Mouse (Mus musculus) stomach, embryonic 14.5 days (tissue): ENCODE measurements around the gene Smim14. TPM values are rescaled to one million over a fixed set of nuclear protein-coding genes. Genes with fewer than 3 reads are reported as not detected.

Source experiments
- ATAC-seq: fragments of 200-750 bp; cut with Nextera tagmentation; 2 replicates; pipeline ENCODE4 v1.8.0; 2017; ENCODE audit warnings: low read depth, moderate TSS enrichment; ENCODE audit not compliant: insufficient number of reproducible peaks, insufficient read depth, low FRiP score
- H3K27ac ChIP-seq: fragments of 300-500 bp; sonication (generic); 2 replicates; pipeline ENCODE4 v1.5.1; 2014; ENCODE audit warnings: mild to moderate bottlenecking, low read length, moderate library complexity, mixed read lengths
- H3K27me3 ChIP-seq: fragments of 300-500 bp; sonication (generic); 2 replicates; pipeline ENCODE4 v1.6.1; 2014; ENCODE audit warnings: low read length, control low read depth, mixed read lengths; ENCODE audit not compliant: control insufficient read depth, insufficient read depth
- H3K36me3 ChIP-seq: fragments of 300-500 bp; sonication (generic); 2 replicates; pipeline ENCODE4 v1.6.1; 2014; ENCODE audit warnings: mild to moderate bottlenecking, control low read depth, low read length, moderate library complexity, mixed read lengths; ENCODE audit not compliant: control insufficient read depth, insufficient read depth
- H3K4me1 ChIP-seq: fragments of 300-500 bp; sonication (generic); 2 replicates; pipeline ENCODE4 v1.6.1; 2014; ENCODE audit warnings: low read length, control low read depth, mixed read lengths; ENCODE audit not compliant: control insufficient read depth, insufficient read depth
- H3K4me2 ChIP-seq: fragments of 300-500 bp; sonication (generic); replicated peaks from 2 replicates; pipeline ENCODE4 v1.6.1; 2014; ENCODE audit warnings: low read depth, low read length, control low read depth
- H3K4me3 ChIP-seq: fragments of 300-500 bp; sonication (generic); 2 replicates; pipeline ENCODE4 v1.5.1; 2014; ENCODE audit warnings: low read depth, low read length, control low read depth
- H3K9ac ChIP-seq: fragments of 300-500 bp; sonication (generic); replicated peaks from 2 replicates; pipeline ENCODE4 v1.6.1; 2014; ENCODE audit warnings: low read depth, mild to moderate bottlenecking, control low read depth, low read length, moderate library complexity, mixed read lengths
- H3K9me3 ChIP-seq: fragments of 300-500 bp; sonication (generic); 2 replicates; pipeline ENCODE4 v1.6.1; 2016; ENCODE audit warnings: low read depth, low read length, control low read depth; ENCODE audit not compliant: control insufficient read depth
- WGBS: fragments of 180-500 bp; shearing (Covaris S2); extraction: QIAGEN DNeasy Blood & Tissue Kit; methylation state at CpG from one replicate; pipeline ENCODE4 v1.1.7; 2014; 5-methylcytosine and 5-hydroxymethylcytosine counted together
- polyA plus RNA-seq: library from polyadenylated mRNA; unstranded; fragments of >200 nt; fragmentation: Nextera tagmentation; extraction: Ambion mirVana; gene quantifications from 2 replicates; pipeline ENCODE4 v1.2.1, GENCODE M21; 2014

Smim14 gene
- polyA plus RNA-seq: 133 and 149 TPM in 2 replicates

DNA sequence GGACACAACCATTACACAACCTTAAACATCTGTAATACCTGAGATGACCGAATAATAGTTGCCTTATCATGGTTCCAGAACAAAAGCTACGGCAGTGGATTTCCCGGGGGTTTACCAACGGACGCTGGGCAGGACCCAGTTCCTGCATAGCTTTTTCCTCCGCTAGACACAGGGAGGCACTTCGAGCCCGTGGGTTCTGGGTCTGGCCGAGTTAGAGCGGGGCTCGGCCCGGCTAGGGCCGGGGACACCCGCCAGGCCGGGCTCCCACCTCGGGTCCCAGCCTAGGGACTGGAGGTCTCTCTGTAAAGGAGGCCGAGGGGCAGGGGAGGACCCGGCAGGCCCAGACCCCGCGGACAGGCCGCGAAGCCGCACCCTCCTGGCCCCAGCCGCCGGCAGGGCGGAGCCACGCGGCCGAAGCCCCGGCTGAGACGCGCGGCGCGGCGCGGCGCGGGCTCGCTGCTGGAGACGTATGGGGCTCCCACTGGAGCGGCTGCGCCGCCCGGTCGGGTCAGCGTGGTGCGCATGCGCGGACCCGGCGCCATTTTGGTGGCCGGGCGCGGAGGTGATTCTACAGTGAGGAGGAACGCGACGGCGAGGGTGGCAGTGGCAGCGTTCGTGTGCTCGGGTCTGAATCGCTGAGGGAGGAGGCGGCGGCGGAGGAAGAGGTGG is at the start of gene Smim14, which contains the start of gene Ube2k:
Gene Smim14 (minus strand): TSS at position 434 of the 669 bp plus-strand sequence.
Gene Ube2k (plus strand): TSS at position 483 of the 669 bp plus-strand sequence.
- H3K27ac ChIP-seq: peak within 1 kb of the TSS; percentile 99
- H3K9ac ChIP-seq: peak within 1 kb of the TSS; percentile 95
- peaks cover 9% of the 10 kb centered on the region for H3K4me1 ChIP-seq
- peak within 1 kb of the TSS; percentile 72 for H3K4me2 ChIP-seq
- WGBS: under 1% methylated on average over 66 of the region's 66 CpGs
- H3K9me3 ChIP-seq: no peaks in the 10 kb centered on the region
- no peaks in the 10 kb centered on the region for H3K27me3 ChIP-seq
- peak within 1 kb of the TSS; percentile 96 for H3K4me3 ChIP-seq
- no peaks in the 10 kb centered on the region; the same call in 1 of the 2 replicates for H3K36me3 ChIP-seq
- ATAC-seq: peak; percentile 99

DNA sequence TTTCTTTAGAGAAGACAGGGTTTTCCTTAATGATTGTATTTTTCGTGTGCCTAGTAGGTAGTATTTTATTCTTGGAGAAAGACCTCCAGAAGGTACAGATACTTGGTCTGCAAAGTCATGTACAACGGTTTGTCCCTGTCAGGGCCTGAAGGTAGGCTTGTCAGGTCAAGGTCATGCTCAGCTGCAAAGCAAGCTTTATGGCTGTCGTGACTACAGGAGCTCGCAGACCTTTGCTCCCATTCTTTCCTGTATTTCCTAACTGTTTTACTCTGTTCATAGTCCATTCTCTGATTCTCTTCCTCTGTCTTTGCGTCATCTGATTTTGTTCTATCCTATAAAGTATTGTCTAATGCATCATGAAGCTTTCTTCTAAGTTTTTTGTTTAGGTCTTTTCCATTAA is 49.3 kb upstream of the Smim14 start:
- H3K36me3 ChIP-seq: peaks cover 16% of the 10 kb centered on the region
- no peaks in the 10 kb centered on the region for H3K27me3 ChIP-seq
- ATAC-seq: no peak
- H3K27ac ChIP-seq: no peak overlapping the region
- 85% methylated on average over 5 of the region's 5 CpGs for WGBS
- H3K9me3 ChIP-seq: no peaks in the 10 kb centered on the region
- no peaks in the 10 kb centered on the region for H3K4me1 ChIP-seq
- H3K4me3 ChIP-seq: no peak overlapping the region
- H3K4me2 ChIP-seq: no peak overlapping the region
- no peak overlapping the region for H3K9ac ChIP-seq

GRCm38 (mm10) chr5:65578545-65578944 is 41.6 kb upstream of the Smim14 start:
- Histone ChIP-seq H3K36me3 (peaks cover 8% of the 10 kb centered on the region; the same call in 1 of the 2 replicates), H3K27me3 (no peaks in the 10 kb centered on the region), H3K4me1 (no peaks in the 10 kb centered on the region), H3K27ac (no peak overlapping the region), H3K4me2 (no peak overlapping the region), H3K9me3 (no peaks in the 10 kb centered on the region), H3K9ac (no peak overlapping the region), H3K4me3 (no peak overlapping the region)
- ATAC-seq: no peak
- WGBS: 71% methylated on average over 3 of the region's 3 CpGs

DNA sequence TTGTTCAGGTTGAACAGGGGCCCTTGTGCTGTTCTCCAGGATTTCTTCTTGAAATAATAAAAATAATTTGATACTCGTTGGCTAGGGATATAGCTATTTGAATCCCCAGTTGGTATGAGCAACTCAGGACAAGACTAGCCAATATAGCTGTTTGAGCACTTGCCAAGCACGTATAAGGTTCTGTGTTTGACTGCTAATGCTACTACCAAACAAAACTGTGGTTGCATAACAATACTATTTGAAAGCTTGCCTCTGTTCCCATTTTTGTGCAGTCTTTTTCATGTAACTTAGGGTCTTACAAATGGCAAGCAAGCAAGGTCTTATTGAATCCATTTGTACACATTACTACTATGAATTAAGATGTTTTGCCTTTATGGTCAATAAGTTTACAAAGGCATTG is 38.9 kb upstream of the Smim14 start:
- 78% methylated on average over 2 of the region's 2 CpGs for WGBS

DNA sequence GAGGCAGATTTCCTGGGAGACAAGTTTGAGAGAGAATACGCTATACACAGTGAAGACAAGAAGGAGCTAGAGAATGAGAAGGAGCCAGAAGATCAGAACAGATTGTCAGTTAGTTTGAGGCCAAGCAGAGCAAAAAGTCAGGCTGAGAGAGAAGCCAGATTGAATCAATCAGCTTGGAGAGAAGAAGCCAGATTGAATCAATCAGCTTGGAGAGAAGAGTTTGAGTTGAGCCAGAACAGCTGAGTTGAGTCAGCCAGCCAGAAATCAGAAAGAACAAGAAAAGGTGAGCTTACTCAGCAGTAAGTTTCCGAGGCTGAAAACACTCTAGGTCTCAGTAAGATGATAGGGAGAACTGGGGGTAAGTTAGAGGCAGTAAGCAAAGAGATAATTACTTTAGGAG is 37.9 kb upstream of the Smim14 start:
- H3K4me3 ChIP-seq: no peak overlapping the region
- ATAC-seq: no peak
- no peak overlapping the region for H3K9ac ChIP-seq
- H3K27me3 ChIP-seq: no peaks in the 10 kb centered on the region
- H3K4me2 ChIP-seq: no peak overlapping the region
- WGBS: 64% methylated on average over 2 of the region's 2 CpGs
- no peaks in the 10 kb centered on the region for H3K9me3 ChIP-seq
- H3K4me1 ChIP-seq: no peaks in the 10 kb centered on the region
- H3K36me3 ChIP-seq: peaks cover 4% of the 10 kb centered on the region; the same call in 1 of the 2 replicates
- H3K27ac ChIP-seq: no peak overlapping the region

More for the DNA sequence above, 38.9 kb upstream of the Smim14 start:
- Histone ChIP-seq H3K27me3 (no peaks in the 10 kb centered on the region), H3K9me3 (no peaks in the 10 kb centered on the region), H3K4me2 (no peak overlapping the region), H3K27ac (no peak overlapping the region), H3K36me3 (peaks cover 7% of the 10 kb centered on the region; the same call in 1 of the 2 replicates), H3K9ac (no peak overlapping the region), H3K4me1 (no peaks in the 10 kb centered on the region), H3K4me3 (no peak overlapping the region)
- ATAC-seq: no peak

DNA sequence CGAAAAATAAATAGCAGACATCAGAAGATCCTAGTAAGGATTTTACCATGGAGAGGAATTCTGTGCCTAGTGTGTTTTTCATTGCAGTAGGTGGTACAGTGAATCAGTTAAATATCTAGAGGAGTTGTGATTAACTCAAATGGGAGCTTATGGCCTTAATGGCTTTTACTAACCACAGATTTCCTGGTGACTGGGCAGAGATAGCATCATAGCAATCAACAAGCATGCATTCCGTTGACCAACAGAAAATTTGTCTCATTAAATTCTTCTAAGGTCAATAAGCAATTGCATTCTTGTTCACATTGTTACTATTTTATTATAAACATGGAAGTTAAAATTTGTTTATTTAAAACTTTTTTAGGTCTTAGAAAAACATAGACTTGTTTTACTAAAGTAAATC is 28.5 kb upstream of the Smim14 start:
- Histone ChIP-seq H3K27me3 (no peaks in the 10 kb centered on the region), H3K4me3 (no peak overlapping the region), H3K4me1 (no peaks in the 10 kb centered on the region), H3K27ac (no peak overlapping the region), H3K36me3 (peaks cover 3% of the 10 kb centered on the region), H3K9me3 (no peaks in the 10 kb centered on the region), H3K4me2 (no peak overlapping the region), H3K9ac (no peak overlapping the region)
- WGBS: 85% methylated on average over 2 of the region's 2 CpGs
- no peak for ATAC-seq

GRCm38 (mm10) chr5:65561125-65561893 is 24.3 kb upstream of the Smim14 start:
- Histone ChIP-seq H3K4me3 (no peak overlapping the region), H3K27me3 (no peaks in the 10 kb centered on the region), H3K36me3 (peaks cover 3% of the 10 kb centered on the region; the same call in 1 of the 2 replicates), H3K27ac (no peak overlapping the region), H3K9me3 (no peaks in the 10 kb centered on the region), H3K4me2 (no peak overlapping the region), H3K9ac (no peak overlapping the region), H3K4me1 (no peaks in the 10 kb centered on the region)
- WGBS: 49% methylated on average over 18 of the region's 20 CpGs
- ATAC-seq: no peak

GRCm38 (mm10) chr5:65557109-65557508 is 20.1 kb upstream of the Smim14 start:
- no peak overlapping the region for H3K4me2 ChIP-seq
- no peak overlapping the region for H3K27ac ChIP-seq
- no peaks in the 10 kb centered on the region for H3K27me3 ChIP-seq
- H3K9ac ChIP-seq: no peak overlapping the region
- ATAC-seq: no peak
- no peaks in the 10 kb centered on the region for H3K4me1 ChIP-seq
- no peak overlapping the region for H3K4me3 ChIP-seq
- H3K36me3 ChIP-seq: peaks cover 3% of the 10 kb centered on the region; the same call in 1 of the 2 replicates
- no peaks in the 10 kb centered on the region for H3K9me3 ChIP-seq
